Mouse (Mus musculus): ENCODE data around the gene Galk2. TPM values are rescaled to one million over a fixed set of nuclear protein-coding genes. Genes with fewer than 3 reads are reported as not detected.

Gene Galk2
- polyA plus RNA-seq, 1 experiment from 2014 or later = 33.7 TPM

GRCm38 (mm10) chr2:125923346-125923745 is 64.4 kb downstream of the Galk2 start:
- H3K36me3 ChIP-seq = peaks cover 16% of the 10 kb centered on the region

GRCm38 (mm10) chr2:125924554-125924953 is 65.6 kb downstream of the Galk2 start:
- WGBS = 41% methylated on average over 1 of the region's 1 CpGs
- Histone ChIP-seq H3K27ac (replicated peaks) (no peak overlapping the region), H3K9me3 (no peaks in the 10 kb centered on the region), H3K36me3 (peaks cover 22% of the 10 kb centered on the region), H3K27me3 (replicated peaks) (no peaks in the 10 kb centered on the region), H3K4me1 (peaks cover 23% of the 10 kb centered on the region), H3K4me2 (no peak overlapping the region), H3K4me3 (no peak overlapping the region), H3K9ac (no peak overlapping the region)
- no peak for ATAC-seq (ENCODE audit: extremely low read depth, insufficient number of reproducible peaks, low FRiP score, low TSS enrichment)

More at GRCm38 (mm10) chr2:125923346-125923745, 64.4 kb downstream of the Galk2 start:
- WGBS = 85% methylated on average over 5 of the region's 5 CpGs
- Histone ChIP-seq H3K4me1 (peaks cover 23% of the 10 kb centered on the region), H3K27ac (replicated peaks) (no peak overlapping the region), H3K27me3 (replicated peaks) (no peaks in the 10 kb centered on the region), H3K4me3 (no peak overlapping the region), H3K9ac (no peak overlapping the region), H3K9me3 (no peaks in the 10 kb centered on the region), H3K4me2 (no peak overlapping the region)
- ATAC-seq (ENCODE audit: extremely low read depth, insufficient number of reproducible peaks, low FRiP score, low TSS enrichment) = no peak

GRCm38 (mm10) chr2:125925081-125925480 is 66.2 kb downstream of the Galk2 start:
- no peak for ATAC-seq (ENCODE audit: extremely low read depth, insufficient number of reproducible peaks, low FRiP score, low TSS enrichment)
- WGBS = 53% methylated on average over 3 of the region's 3 CpGs
- Histone ChIP-seq H3K9ac (no peak overlapping the region), H3K4me1 (peaks cover 23% of the 10 kb centered on the region), H3K9me3 (no peaks in the 10 kb centered on the region), H3K4me2 (no peak overlapping the region), H3K27ac (replicated peaks) (no peak overlapping the region), H3K4me3 (no peak overlapping the region), H3K27me3 (replicated peaks) (no peaks in the 10 kb centered on the region), H3K36me3 (peaks cover 27% of the 10 kb centered on the region)

- no peak for ATAC-seq (ENCODE audit: extremely low read depth, insufficient number of reproducible peaks, low FRiP score, low TSS enrichment)
- H3K4me2 ChIP-seq = no peak overlapping the region
- peaks cover 17% of the 10 kb centered on the region for H3K4me1 ChIP-seq
- no peak overlapping the region for H3K9ac ChIP-seq
- WGBS = 87% methylated on average over 3 of the region's 3 CpGs
- no peak overlapping the region for H3K4me3 ChIP-seq
- peaks cover 38% of the 10 kb centered on the region for H3K36me3 ChIP-seq
- H3K9me3 ChIP-seq = no peaks in the 10 kb centered on the region
- no peak overlapping the region for H3K27ac ChIP-seq (replicated peaks)
- no peaks in the 10 kb centered on the region for H3K27me3 ChIP-seq (replicated peaks)
These were observed 70.5 kb downstream of the Galk2 start for GRCm38 (mm10) chr2:125929396-125929795.

- ATAC-seq (ENCODE audit: extremely low read depth, insufficient number of reproducible peaks, low FRiP score, low TSS enrichment) = no peak
- H3K27ac ChIP-seq (replicated peaks) = no peak overlapping the region
- H3K9me3 ChIP-seq = no peaks in the 10 kb centered on the region
- 78% methylated on average over 2 of the region's 2 CpGs for WGBS
- H3K9ac ChIP-seq = no peak overlapping the region
- H3K27me3 ChIP-seq (replicated peaks) = no peaks in the 10 kb centered on the region
- no peak overlapping the region for H3K4me2 ChIP-seq
- peaks cover 12% of the 10 kb centered on the region; the same call in 1 of the 2 replicates for H3K4me1 ChIP-seq
- no peak overlapping the region for H3K4me3 ChIP-seq
- H3K36me3 ChIP-seq = peaks cover 38% of the 10 kb centered on the region
These were observed 71.0 kb downstream of the Galk2 start for GRCm38 (mm10) chr2:125929872-125930271.

GRCm38 (mm10) chr2:125931193-125931592 is 72.3 kb downstream of the Galk2 start:
- Histone ChIP-seq H3K27ac (replicated peaks) (no peak overlapping the region), H3K9ac (no peak overlapping the region), H3K9me3 (no peaks in the 10 kb centered on the region), H3K4me3 (no peak overlapping the region), H3K27me3 (replicated peaks) (no peaks in the 10 kb centered on the region), H3K36me3 (peaks cover 39% of the 10 kb centered on the region), H3K4me2 (no peak overlapping the region), H3K4me1 (peaks cover 10% of the 10 kb centered on the region; the same call in 1 of the 2 replicates)
- 69% methylated on average over 5 of the region's 5 CpGs for WGBS
- no peak for ATAC-seq (ENCODE audit: extremely low read depth, insufficient number of reproducible peaks, low FRiP score, low TSS enrichment)

GRCm38 (mm10) chr2:125932734-125933133 is 73.8 kb downstream of the Galk2 start:
- no peak overlapping the region for H3K4me2 ChIP-seq
- no peaks in the 10 kb centered on the region for H3K27me3 ChIP-seq (replicated peaks)
- peaks cover 10% of the 10 kb centered on the region; the same call in 1 of the 2 replicates for H3K4me1 ChIP-seq
- ATAC-seq (ENCODE audit: extremely low read depth, insufficient number of reproducible peaks, low FRiP score, low TSS enrichment) = no peak
- H3K4me3 ChIP-seq = no peak overlapping the region
- H3K9me3 ChIP-seq = no peaks in the 10 kb centered on the region
- peaks cover 45% of the 10 kb centered on the region for H3K36me3 ChIP-seq
- no peak overlapping the region for H3K9ac ChIP-seq
- H3K27ac ChIP-seq (replicated peaks) = 0 out of 2 replicates have a peak overlapping the region, but pooled peaks have one; percentile 7

GRCm38 (mm10) chr2:125933977-125934376 is 75.1 kb downstream of the Galk2 start:
- no peaks in the 10 kb centered on the region for H3K27me3 ChIP-seq (replicated peaks)
- H3K4me3 ChIP-seq = no peak overlapping the region
- H3K27ac ChIP-seq (replicated peaks) = no peak overlapping the region
- H3K9me3 ChIP-seq = no peaks in the 10 kb centered on the region
- no peak for ATAC-seq (ENCODE audit: extremely low read depth, insufficient number of reproducible peaks, low FRiP score, low TSS enrichment)
- H3K36me3 ChIP-seq = peaks cover 45% of the 10 kb centered on the region
- no peak overlapping the region for H3K4me2 ChIP-seq
- WGBS = 60% methylated on average over 3 of the region's 3 CpGs
- H3K4me1 ChIP-seq = peaks cover 10% of the 10 kb centered on the region; the same call in 1 of the 2 replicates
- H3K9ac ChIP-seq = no peak overlapping the region

GRCm38 (mm10) chr2:125936396-125936795 is 77.5 kb downstream of the Galk2 start:
- Histone ChIP-seq H3K27me3 (replicated peaks) (no peaks in the 10 kb centered on the region), H3K9ac (no peak overlapping the region), H3K4me3 (no peak overlapping the region), H3K4me2 (no peak overlapping the region), H3K27ac (replicated peaks) (no peak overlapping the region), H3K36me3 (peaks cover 26% of the 10 kb centered on the region), H3K9me3 (no peaks in the 10 kb centered on the region), H3K4me1 (peaks cover 20% of the 10 kb centered on the region)
- 63% methylated on average over 5 of the region's 5 CpGs for WGBS
- no peak for ATAC-seq (ENCODE audit: extremely low read depth, insufficient number of reproducible peaks, low FRiP score, low TSS enrichment)

GRCm38 (mm10) chr2:125938993-125939642 is 80.2 kb downstream of the Galk2 start:
- Histone ChIP-seq H3K9me3 (no peaks in the 10 kb centered on the region), H3K4me2 (no peak overlapping the region), H3K4me1 (peaks cover 12% of the 10 kb centered on the region), H3K9ac (no peak overlapping the region), H3K27ac (replicated peaks) (no peak overlapping the region), H3K36me3 (peaks cover 14% of the 10 kb centered on the region), H3K27me3 (replicated peaks) (no peaks in the 10 kb centered on the region), H3K4me3 (no peak overlapping the region)
- WGBS = 85% methylated on average over 6 of the region's 6 CpGs
- ATAC-seq (ENCODE audit: extremely low read depth, insufficient number of reproducible peaks, low FRiP score, low TSS enrichment) = no peak

GRCm38 (mm10) chr2:125941111-125941785 is 82.3 kb downstream of the Galk2 start:
- Histone ChIP-seq H3K4me1 (peaks cover 12% of the 10 kb centered on the region), H3K9ac (no peak overlapping the region), H3K9me3 (no peaks in the 10 kb centered on the region), H3K4me3 (no peak overlapping the region), H3K27me3 (replicated peaks) (no peaks in the 10 kb centered on the region), H3K4me2 (no peak overlapping the region), H3K27ac (replicated peaks) (peak overlapping the region; percentile 15), H3K36me3 (peaks cover 10% of the 10 kb centered on the region)
- 49% methylated on average over 6 of the region's 6 CpGs for WGBS
- no peak for ATAC-seq (ENCODE audit: extremely low read depth, insufficient number of reproducible peaks, low FRiP score, low TSS enrichment)

- no peaks in the 10 kb centered on the region for H3K9me3 ChIP-seq
- H3K4me2 ChIP-seq = no peak overlapping the region
- peaks cover 12% of the 10 kb centered on the region for H3K4me1 ChIP-seq
- no peak overlapping the region for H3K4me3 ChIP-seq
- no peak for ATAC-seq (ENCODE audit: extremely low read depth, insufficient number of reproducible peaks, low FRiP score, low TSS enrichment)
- peaks cover 19% of the 10 kb centered on the region for H3K36me3 ChIP-seq
- H3K9ac ChIP-seq = no peak overlapping the region
- 57% methylated on average over 1 of the region's 1 CpGs for WGBS
- H3K27me3 ChIP-seq (replicated peaks) = no peaks in the 10 kb centered on the region
- no peak overlapping the region for H3K27ac ChIP-seq (replicated peaks)
These were observed 84.4 kb downstream of the Galk2 start for GRCm38 (mm10) chr2:125943301-125943700.
